Mouse (Mus musculus): ENCODE data around the gene Birc6. TPM values are rescaled to one million over a fixed set of nuclear protein-coding genes. Genes with fewer than 3 reads are reported as not detected.

Gene Birc6
- polyA plus RNA-seq (2012; ENCODE audit: insufficient read depth, insufficient read length, low replicate concordance, missing spikeins), result 49.8 and 211 TPM in 2 replicates

GRCm38 (mm10) chr17:74527729-74528607, at the start of gene Birc6:
Gene Birc6 (plus strand): TSS chr17:74528295.
- TF ChIP-seq POLR2A (IDR thresholded peaks at IDR 0.05; ENCODE audit: insufficient read depth, low read depth, low read length) (peak; percentile 84), CTCF (IDR thresholded peaks at IDR 0.05; ENCODE audit: insufficient read depth, low read depth, low read length) (no peak)
- H3K4me1 ChIP-seq (ENCODE audit: control insufficient read depth, insufficient read depth, low read length), result no peaks in the 10 kb centered on the region
- peak within 1 kb of the TSS; percentile 81 for H3K4me3 ChIP-seq (ENCODE audit: insufficient read depth, low read depth, low read length)
- WGBS, result under 1% methylated on average over 71 of the region's 71 CpGs
- H3K27ac ChIP-seq (ENCODE audit: insufficient read depth, low read depth, low read length), result peak within 1 kb of the TSS; percentile 84

- Histone ChIP-seq H3K27ac (ENCODE audit: insufficient read depth, low read depth, low read length) (no peak overlapping the region), H3K4me1 (ENCODE audit: control insufficient read depth, insufficient read depth, low read length) (no peaks in the 10 kb centered on the region), H3K4me3 (ENCODE audit: insufficient read depth, low read depth, low read length) (no peak overlapping the region)
- TF ChIP-seq POLR2A (IDR thresholded peaks at IDR 0.05; ENCODE audit: insufficient read depth, low read depth, low read length) (no peak), CTCF (IDR thresholded peaks at IDR 0.05; ENCODE audit: insufficient read depth, low read depth, low read length) (no peak)
- WGBS, result 88% methylated on average over 14 of the region's 14 CpGs
Observed at GRCm38 (mm10) chr17:74480361-74481069, 47.6 kb upstream of the Birc6 start.

DNA sequence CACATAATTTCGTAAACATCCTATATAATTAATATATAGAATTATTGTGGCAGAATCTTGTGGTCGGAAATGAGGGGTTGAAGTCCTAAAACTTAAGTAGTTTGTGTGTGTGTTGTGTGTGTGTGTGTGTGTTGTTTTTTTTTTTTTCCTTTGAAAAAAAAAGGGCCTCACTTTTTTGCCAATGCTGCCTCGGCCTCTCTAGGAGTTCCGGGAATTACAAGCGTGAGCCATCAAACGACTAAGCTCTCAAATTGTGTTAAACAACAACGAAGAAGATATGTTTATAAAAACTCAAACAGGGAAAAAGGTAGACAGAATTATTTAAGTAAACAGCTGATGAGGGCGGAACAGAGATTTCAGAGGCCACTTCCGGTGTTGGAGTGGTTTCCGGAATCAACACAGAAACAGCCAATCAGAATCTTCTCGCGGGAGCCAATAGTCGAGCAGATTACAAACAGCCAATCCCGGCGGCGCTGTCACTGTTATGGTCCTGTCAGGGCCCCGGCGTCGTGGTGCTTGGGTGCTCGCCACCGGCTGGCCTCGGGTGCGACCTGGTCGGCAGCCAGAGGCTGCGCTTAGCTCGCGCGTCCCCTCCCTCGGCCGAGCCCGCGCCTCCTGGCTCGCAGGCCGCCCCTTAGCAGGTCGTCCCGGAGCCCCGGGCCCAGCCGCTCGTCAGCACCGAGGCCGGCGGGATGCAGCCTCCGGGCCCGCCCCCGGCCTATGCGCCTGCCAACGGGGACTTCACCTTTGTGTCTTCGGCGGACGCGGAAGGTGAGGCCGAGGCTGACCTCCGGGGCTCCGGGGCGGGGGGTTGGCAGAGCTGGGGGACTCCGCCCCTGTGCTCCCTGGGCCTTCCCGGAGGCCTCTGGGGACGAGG, 38.8 kb upstream of the Birc6 start, which contains the start of gene Yipf4:
Gene Yipf4 (plus strand): TSS at position 470 of the 877 bp plus-strand sequence.
- Histone ChIP-seq H3K4me3 (ENCODE audit: insufficient read depth, low read depth, low read length) (peak within 1 kb of the TSS; percentile 100), H3K4me1 (ENCODE audit: control insufficient read depth, insufficient read depth, low read length) (no peaks in the 10 kb centered on the region), H3K27ac (ENCODE audit: insufficient read depth, low read depth, low read length) (peak within 1 kb of the TSS; percentile 69)
- WGBS, result 4% methylated on average over 58 of the region's 58 CpGs
- TF ChIP-seq POLR2A (IDR thresholded peaks at IDR 0.05; ENCODE audit: insufficient read depth, low read depth, low read length), result peak; percentile 56
- no peak for TF ChIP-seq CTCF (IDR thresholded peaks at IDR 0.05; ENCODE audit: insufficient read depth, low read depth, low read length)

GRCm38 (mm10) chr17:74489901-74490220, 38.2 kb upstream of the Birc6 start:
- TF ChIP-seq CTCF (IDR thresholded peaks at IDR 0.05; ENCODE audit: insufficient read depth, low read depth, low read length), result no peak
- TF ChIP-seq POLR2A (IDR thresholded peaks at IDR 0.05; ENCODE audit: insufficient read depth, low read depth, low read length), result no peak
- WGBS, result 0% methylated on average over 12 of the region's 12 CpGs
- H3K27ac ChIP-seq (ENCODE audit: insufficient read depth, low read depth, low read length), result peak overlapping the region; percentile 69
- H3K4me1 ChIP-seq (ENCODE audit: control insufficient read depth, insufficient read depth, low read length), result no peaks in the 10 kb centered on the region
- H3K4me3 ChIP-seq (ENCODE audit: insufficient read depth, low read depth, low read length), result peak overlapping the region; percentile 100

DNA sequence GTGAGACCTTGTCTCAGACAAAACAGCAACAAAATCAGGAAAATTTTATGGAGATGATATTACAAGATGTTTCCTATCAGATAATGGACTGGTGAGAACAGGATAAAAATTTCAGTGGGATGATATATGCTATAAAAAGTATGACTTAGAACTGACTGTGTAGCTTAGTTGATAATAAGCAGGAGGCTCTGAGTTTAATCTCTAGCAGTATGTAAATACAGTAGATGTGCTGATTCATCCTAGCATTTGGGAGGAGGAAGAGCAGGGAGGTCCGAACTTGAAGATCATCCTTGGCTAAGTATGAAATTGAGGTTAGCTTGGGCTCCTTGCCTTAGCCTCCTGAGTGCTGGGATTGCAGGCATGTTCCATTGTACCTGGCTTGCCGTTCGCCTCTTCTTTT, 36.5 kb upstream of the Birc6 start:
- Histone ChIP-seq H3K4me3 (ENCODE audit: insufficient read depth, low read depth, low read length) (no peak overlapping the region), H3K27ac (ENCODE audit: insufficient read depth, low read depth, low read length) (no peak overlapping the region), H3K4me1 (ENCODE audit: control insufficient read depth, insufficient read depth, low read length) (no peaks in the 10 kb centered on the region)
- 91% methylated on average over 3 of the region's 3 CpGs for WGBS
- TF ChIP-seq POLR2A (IDR thresholded peaks at IDR 0.05; ENCODE audit: insufficient read depth, low read depth, low read length), result no peak
- TF ChIP-seq CTCF (IDR thresholded peaks at IDR 0.05; ENCODE audit: insufficient read depth, low read depth, low read length), result no peak

- WGBS, result 89% methylated on average over 4 of the region's 4 CpGs
- TF ChIP-seq CTCF (IDR thresholded peaks at IDR 0.05; ENCODE audit: insufficient read depth, low read depth, low read length), result no peak
- no peak for TF ChIP-seq POLR2A (IDR thresholded peaks at IDR 0.05; ENCODE audit: insufficient read depth, low read depth, low read length)
- Histone ChIP-seq H3K4me1 (ENCODE audit: control insufficient read depth, insufficient read depth, low read length) (no peaks in the 10 kb centered on the region), H3K27ac (ENCODE audit: insufficient read depth, low read depth, low read length) (no peak overlapping the region), H3K4me3 (ENCODE audit: insufficient read depth, low read depth, low read length) (no peak overlapping the region)
Observed at GRCm38 (mm10) chr17:74500204-74500603, 27.9 kb upstream of the Birc6 start.

GRCm38 (mm10) chr17:74501085-74501484, 27.0 kb upstream of the Birc6 start:
- no peak overlapping the region for H3K4me3 ChIP-seq (ENCODE audit: insufficient read depth, low read depth, low read length)
- TF ChIP-seq POLR2A (IDR thresholded peaks at IDR 0.05; ENCODE audit: insufficient read depth, low read depth, low read length) (no peak), CTCF (IDR thresholded peaks at IDR 0.05; ENCODE audit: insufficient read depth, low read depth, low read length) (no peak)
- H3K4me1 ChIP-seq (ENCODE audit: control insufficient read depth, insufficient read depth, low read length), result no peaks in the 10 kb centered on the region
- H3K27ac ChIP-seq (ENCODE audit: insufficient read depth, low read depth, low read length), result no peak overlapping the region

DNA sequence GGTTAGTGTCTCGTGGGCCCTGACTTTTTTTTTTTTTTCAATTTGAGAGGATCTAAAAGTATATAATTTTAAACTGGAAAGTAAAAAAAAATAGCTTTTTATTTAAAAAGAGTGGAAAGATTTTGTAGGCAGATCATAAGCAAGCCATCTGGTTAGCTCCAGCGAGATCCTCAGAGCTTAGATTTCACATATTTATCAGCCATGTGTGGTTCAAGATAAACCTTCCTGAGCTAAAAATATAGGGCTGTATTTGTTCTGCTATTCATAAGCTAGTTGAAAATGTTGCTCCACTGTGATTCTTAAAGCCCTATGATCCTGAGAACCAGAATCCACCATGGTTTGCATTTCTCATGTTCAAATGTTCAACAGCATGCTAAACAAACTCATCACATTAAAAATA, 20.2 kb upstream of the Birc6 start:
- Histone ChIP-seq H3K4me3 (ENCODE audit: insufficient read depth, low read depth, low read length) (no peak overlapping the region), H3K4me1 (ENCODE audit: control insufficient read depth, insufficient read depth, low read length) (no peaks in the 10 kb centered on the region), H3K27ac (ENCODE audit: insufficient read depth, low read depth, low read length) (no peak overlapping the region)
- WGBS, result 69% methylated on average over 2 of the region's 2 CpGs
- TF ChIP-seq CTCF (IDR thresholded peaks at IDR 0.05; ENCODE audit: insufficient read depth, low read depth, low read length) (no peak), POLR2A (IDR thresholded peaks at IDR 0.05; ENCODE audit: insufficient read depth, low read depth, low read length) (no peak)
